Mouse (Mus musculus) lung, embryonic 16.5 days (tissue): Measurements from ENCODE around the gene Kpna2. TPM values are rescaled to one million over a fixed set of nuclear protein-coding genes. Genes with fewer than 3 reads are reported as not detected.

Experiments used
- ATAC-seq: fragments of 200-750 bp; cut with Nextera tagmentation; 2 replicates; pipeline ENCODE4 v1.8.0; 2017; ENCODE audit warnings: low read depth, mild to moderate bottlenecking, moderate library complexity
- H3K27ac ChIP-seq: fragments of 300-500 bp; sonication (generic); 2 replicates; pipeline ENCODE4 v1.5.1; 2014; ENCODE audit warnings: mild to moderate bottlenecking, control low read depth, low read length
- H3K27me3 ChIP-seq: fragments of 300-500 bp; sonication (generic); 2 replicates; pipeline ENCODE4 v1.6.1; 2014; ENCODE audit warnings: low read depth, low read length, mixed read lengths; ENCODE audit not compliant: control insufficient read depth, insufficient read depth
- H3K36me3 ChIP-seq: fragments of 300-500 bp; sonication (generic); 2 replicates; pipeline ENCODE4 v1.6.1; 2014; ENCODE audit warnings: low read length; ENCODE audit not compliant: control insufficient read depth, insufficient read depth
- H3K4me1 ChIP-seq: fragments of 300-500 bp; sonication (generic); replicated peaks from 2 replicates; pipeline ENCODE4 v1.6.1; 2014; ENCODE audit warnings: low read length, mixed read lengths; ENCODE audit not compliant: control insufficient read depth, insufficient read depth
- H3K4me2 ChIP-seq: fragments of 300-500 bp; sonication (generic); 2 replicates; pipeline ENCODE4 v1.6.1; 2014; ENCODE audit warnings: low read depth, low read length, control low read depth
- H3K4me3 ChIP-seq: fragments of 300-500 bp; sonication (generic); 2 replicates; pipeline ENCODE4 v1.5.1; 2014; ENCODE audit warnings: mild to moderate bottlenecking, low read length, control low read depth
- H3K9ac ChIP-seq: fragments of 300-500 bp; sonication (generic); 2 replicates; pipeline ENCODE4 v1.6.1; 2014; ENCODE audit warnings: low read length, control low read depth
- H3K9me3 ChIP-seq: fragments of 300-500 bp; sonication (generic); 2 replicates; pipeline ENCODE4 v1.6.1; 2016; ENCODE audit warnings: low read length; ENCODE audit not compliant: control insufficient read depth
- WGBS: fragments of 180-500 bp; shearing (Covaris S2); extraction: QIAGEN DNeasy Blood & Tissue Kit; methylation state at CpG from one replicate; pipeline ENCODE4 v1.1.7; 2014; 5-methylcytosine and 5-hydroxymethylcytosine counted together
- polyA plus RNA-seq: library from polyadenylated mRNA; unstranded; fragments of >200 nt; fragmentation: Nextera tagmentation; extraction: Ambion mirVana; gene quantifications from 2 replicates; pipeline ENCODE4 v1.2.1, GENCODE M21; 2015

Kpna2 gene
- polyA plus RNA-seq, 1 experiment from 2014 or later = 492 TPM

DNA sequence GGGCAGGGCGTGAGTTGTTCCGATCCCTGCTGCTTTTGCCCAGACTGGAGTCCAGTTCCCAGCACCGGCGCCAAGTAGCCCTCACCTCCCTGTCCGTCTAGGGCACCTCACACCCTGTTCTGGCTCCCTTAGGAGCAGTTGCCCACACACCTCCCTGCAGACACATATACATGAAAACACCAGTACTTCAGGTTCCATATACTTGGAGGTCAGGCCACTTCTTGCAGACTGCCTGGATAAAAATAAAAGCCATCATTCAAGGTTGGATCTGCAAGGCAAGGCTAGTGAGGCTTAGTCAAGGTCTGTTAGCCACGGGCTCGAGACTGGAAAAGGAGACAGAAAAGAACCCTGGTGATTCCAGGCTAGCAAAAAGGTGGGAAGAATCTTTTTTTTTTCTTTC lies 32.3 kb upstream of the Kpna2 start:
- H3K4me1 ChIP-seq = peaks cover 4% of the 10 kb centered on the region; the same call in 1 of the 2 replicates
- WGBS = 55% methylated on average over 7 of the region's 7 CpGs
- H3K27ac ChIP-seq = no peak overlapping the region
- H3K9me3 ChIP-seq = no peaks in the 10 kb centered on the region
- no peak for ATAC-seq
- no peak overlapping the region for H3K4me3 ChIP-seq
- no peak overlapping the region for H3K4me2 ChIP-seq
- no peaks in the 10 kb centered on the region for H3K27me3 ChIP-seq
- no peak overlapping the region for H3K9ac ChIP-seq
- H3K36me3 ChIP-seq = no peaks in the 10 kb centered on the region; the same call in 1 of the 2 replicates

DNA sequence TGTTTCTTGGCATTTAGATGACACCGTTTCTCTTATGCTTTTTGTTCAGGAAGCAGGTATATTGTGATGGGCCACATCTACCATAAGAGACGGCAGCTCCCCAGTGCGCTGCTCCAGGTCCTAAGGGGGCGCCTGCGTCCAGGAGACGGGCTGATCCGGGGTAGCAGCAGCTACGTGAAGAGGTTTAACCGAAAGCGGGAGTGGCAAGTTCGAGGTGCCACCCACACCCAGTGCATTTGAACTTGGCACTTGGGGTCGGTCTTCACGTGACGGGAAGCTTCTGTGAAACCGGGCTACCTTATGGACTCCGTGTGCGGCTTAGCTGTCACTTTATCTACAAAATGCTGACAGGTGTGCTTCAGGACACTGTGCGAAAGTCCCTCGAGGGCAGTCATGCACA lies 30.2 kb upstream of the Kpna2 start:
- 41% methylated on average over 19 of the region's 19 CpGs for WGBS
- H3K9me3 ChIP-seq = no peaks in the 10 kb centered on the region
- H3K9ac ChIP-seq = no peak overlapping the region
- ATAC-seq = no peak
- H3K4me2 ChIP-seq = no peak overlapping the region
- peaks cover 13% of the 10 kb centered on the region for H3K4me1 ChIP-seq
- no peak overlapping the region for H3K4me3 ChIP-seq
- no peaks in the 10 kb centered on the region for H3K27me3 ChIP-seq
- H3K27ac ChIP-seq = no peak overlapping the region
- no peaks in the 10 kb centered on the region; the same call in 1 of the 2 replicates for H3K36me3 ChIP-seq

DNA sequence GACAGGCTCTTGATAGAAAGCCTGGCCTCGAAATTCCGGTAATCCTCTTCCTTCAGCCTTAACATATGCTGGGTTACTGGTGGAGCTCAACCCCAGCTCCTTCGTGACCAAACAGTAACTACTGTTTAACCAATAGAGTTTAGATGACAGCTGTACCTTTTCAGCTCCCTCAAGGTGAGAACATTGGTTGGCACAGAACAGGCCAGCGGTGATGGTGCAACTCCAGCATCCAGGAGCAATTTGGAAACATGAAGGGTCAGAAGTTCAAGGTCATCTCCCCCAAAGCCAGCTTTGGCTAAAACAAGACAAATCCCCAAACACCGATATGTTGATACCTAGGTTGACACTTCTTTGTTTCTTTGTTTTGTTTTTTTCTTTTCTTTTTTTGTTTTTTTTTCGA lies 29.4 kb upstream of the Kpna2 start:
- H3K9me3 ChIP-seq = no peaks in the 10 kb centered on the region
- ATAC-seq = no peak
- peak overlapping the region; percentile 67 for H3K4me3 ChIP-seq
- peak overlapping the region; percentile 83 for H3K9ac ChIP-seq
- no peaks in the 10 kb centered on the region for H3K36me3 ChIP-seq
- WGBS = 66% methylated on average over 6 of the region's 6 CpGs
- H3K4me2 ChIP-seq = peak overlapping the region; percentile 82
- H3K4me1 ChIP-seq = peaks cover 18% of the 10 kb centered on the region
- H3K27me3 ChIP-seq = no peaks in the 10 kb centered on the region
- peak overlapping the region; percentile 92; the same call in 1 of the 2 replicates for H3K27ac ChIP-seq

DNA sequence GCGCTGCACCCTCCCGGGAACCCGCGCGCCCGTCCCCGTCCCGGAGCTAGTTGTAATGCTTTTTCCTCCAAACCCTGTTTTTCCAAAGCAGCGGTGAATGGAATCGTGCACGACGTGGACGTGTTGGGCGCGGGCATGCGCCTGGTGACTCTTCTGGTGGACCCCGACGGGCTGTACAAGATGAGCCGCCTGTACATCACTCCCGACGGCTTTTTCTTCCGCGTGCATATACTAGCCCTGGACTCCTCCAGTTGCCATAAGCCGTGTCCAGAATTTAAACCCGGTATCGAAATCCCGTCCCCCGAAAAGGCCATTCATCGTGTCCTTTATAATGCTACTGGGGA lies 28.9 kb upstream of the Kpna2 start:
- H3K9me3 ChIP-seq = no peaks in the 10 kb centered on the region
- H3K9ac ChIP-seq = peak overlapping the region; percentile 83
- H3K4me1 ChIP-seq = peaks cover 18% of the 10 kb centered on the region
- H3K27ac ChIP-seq = peak overlapping the region; percentile 92
- 2% methylated on average over 29 of the region's 29 CpGs for WGBS
- peak overlapping the region; percentile 82 for H3K4me2 ChIP-seq
- H3K4me3 ChIP-seq = peak overlapping the region; percentile 67
- no peaks in the 10 kb centered on the region for H3K36me3 ChIP-seq
- ATAC-seq = peak; percentile 37
- no peaks in the 10 kb centered on the region for H3K27me3 ChIP-seq

DNA sequence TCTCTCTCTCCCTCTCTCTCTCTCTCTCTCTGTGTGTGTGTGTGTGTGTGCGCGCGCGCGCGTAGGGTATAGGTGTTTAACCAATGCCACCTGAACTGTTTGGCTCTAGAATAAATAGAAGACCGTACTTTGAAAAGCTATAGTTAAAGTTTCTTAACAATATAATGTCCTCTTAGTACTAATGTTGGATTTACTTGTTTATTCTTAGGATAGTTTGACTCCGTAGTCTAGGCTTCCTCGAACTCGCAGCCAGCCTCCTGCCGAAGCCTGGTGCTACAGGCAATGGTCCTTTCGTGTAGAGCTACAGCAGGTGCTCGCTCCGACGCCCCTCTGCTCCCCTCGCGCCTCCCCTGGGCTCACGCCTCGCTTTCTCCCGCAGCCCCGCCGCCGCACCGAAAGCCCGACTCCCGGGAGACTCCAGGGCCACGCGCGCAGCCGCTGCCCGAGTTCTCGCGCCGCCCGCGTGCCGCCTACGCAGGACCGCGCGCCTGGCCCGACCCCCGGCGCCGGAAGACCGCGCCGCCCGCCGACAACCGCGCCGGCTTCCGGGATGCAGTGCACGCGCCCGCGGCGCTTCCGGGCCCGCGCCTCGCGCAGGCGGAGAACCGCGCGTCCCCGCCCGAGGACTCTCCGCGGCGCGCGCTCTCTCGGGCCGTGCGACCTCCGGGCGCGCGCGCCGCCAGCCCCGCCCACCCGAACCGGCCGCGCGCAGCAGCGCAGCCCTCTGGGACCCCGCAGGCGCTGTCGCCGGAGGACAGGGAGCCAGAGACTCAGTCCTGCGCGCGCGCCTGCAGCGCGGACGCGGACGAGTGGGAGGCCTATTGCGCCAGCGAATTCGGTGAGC lies 28.3 kb upstream of the Kpna2 start:
- Histone ChIP-seq H3K27ac (peak overlapping the region; percentile 92), H3K36me3 (no peaks in the 10 kb centered on the region), H3K4me3 (peak overlapping the region; percentile 67), H3K4me2 (peak overlapping the region; percentile 82), H3K9me3 (no peaks in the 10 kb centered on the region), H3K4me1 (peaks cover 19% of the 10 kb centered on the region), H3K9ac (peak overlapping the region; percentile 83), H3K27me3 (no peaks in the 10 kb centered on the region)
- under 1% methylated on average over 76 of the region's 107 CpGs for WGBS
- peak; percentile 88 for ATAC-seq

DNA sequence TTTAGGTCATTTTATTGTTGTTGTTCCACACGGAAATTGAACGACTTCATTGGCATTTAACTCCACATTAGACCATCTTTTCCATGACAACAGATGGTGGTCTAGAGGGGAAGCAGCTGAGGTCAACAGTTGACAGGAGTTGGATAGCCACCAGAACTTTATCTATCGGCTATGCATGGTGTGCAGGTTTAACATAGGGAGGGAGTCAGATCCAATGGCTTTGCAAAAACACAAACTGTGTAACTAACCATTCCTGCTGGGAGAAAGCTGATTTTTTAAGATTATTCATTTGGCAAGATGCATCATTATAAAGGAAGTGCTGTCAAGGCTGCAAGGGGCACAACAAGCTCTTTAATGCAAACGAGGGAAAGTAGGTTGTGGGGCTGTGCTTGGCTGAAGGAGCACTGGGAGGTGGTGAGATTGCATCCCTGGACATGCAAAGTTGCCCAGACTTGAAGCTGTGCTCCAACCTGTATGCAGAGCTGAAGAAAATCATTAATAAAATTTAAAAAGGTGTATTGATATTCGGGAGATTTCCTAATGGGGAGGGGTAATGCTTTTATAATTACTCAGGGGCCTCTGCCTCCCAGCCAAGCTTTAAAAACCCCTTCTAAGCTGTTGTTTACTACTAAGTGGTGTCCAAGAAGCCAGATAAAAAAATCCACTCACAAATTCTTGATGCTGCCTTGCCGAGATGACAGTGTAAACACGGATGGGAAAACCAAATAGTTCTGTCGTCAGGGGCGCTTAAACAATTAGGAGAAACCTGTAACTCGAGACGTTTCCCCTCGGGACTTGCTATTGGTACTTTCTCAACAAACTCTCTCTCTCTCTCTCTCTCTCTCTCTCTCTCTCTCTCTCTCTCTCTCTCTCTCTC lies 27.5 kb upstream of the Kpna2 start:
- no peak for ATAC-seq
- Histone ChIP-seq H3K27me3 (no peaks in the 10 kb centered on the region), H3K27ac (peak overlapping the region; percentile 92), H3K36me3 (no peaks in the 10 kb centered on the region), H3K9ac (peak overlapping the region; percentile 69), H3K4me2 (peak overlapping the region; percentile 82), H3K4me1 (peaks cover 22% of the 10 kb centered on the region), H3K9me3 (no peaks in the 10 kb centered on the region), H3K4me3 (peak overlapping the region; percentile 67)
- WGBS = 4% methylated on average over 12 of the region's 12 CpGs

DNA sequence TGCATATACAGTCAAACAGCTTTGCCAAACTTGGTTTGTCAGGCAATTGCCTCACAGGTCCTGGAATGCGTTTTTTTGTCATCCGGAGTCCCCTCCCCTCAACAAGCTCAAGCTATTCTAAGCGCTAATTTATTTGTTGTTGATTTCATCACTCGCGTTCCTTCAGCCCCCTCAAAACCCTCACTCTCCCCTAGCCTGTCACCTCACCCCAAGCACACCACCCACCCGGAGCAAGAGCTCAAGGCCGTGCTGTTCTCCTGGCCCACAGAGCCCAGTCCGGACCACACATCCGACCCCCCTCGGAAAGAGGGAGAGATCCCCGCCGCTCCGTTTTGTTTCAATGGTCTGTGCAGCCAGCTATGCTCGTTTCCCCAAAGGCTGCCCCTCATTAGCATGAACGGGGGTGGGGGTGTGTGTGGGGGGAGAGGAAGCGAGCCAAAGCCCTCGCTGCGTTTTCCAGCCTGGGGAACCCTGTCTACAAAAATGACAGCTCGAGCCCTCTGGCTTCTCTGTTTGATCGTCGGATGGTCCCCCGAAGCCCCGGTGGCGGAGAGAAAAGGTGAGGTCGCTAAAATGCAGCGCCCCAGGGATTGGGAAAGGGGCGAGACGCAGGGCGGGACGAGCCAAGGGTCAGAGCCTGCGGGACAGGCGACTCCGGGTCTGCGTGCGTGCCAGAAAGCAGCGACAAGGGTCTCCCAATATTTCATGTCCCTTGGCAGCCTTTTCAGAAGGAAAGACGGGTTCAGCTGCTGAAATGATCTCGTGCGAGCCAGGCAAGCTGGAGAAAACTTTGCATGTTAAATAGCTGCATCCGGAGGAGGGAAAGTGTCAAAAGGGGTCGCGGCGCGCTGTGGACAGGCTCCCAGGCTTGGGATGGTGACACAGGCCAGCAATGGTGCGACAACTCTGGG lies 26.3 kb upstream of the Kpna2 start, which contains the start of gene 1810010H24Rik:
TSS of gene 1810010H24Rik (plus strand) at position 271 of the 911 bp plus-strand sequence.
- no peaks in the 10 kb centered on the region for H3K36me3 ChIP-seq
- H3K27ac ChIP-seq = peak within 1 kb of the TSS; percentile 92
- WGBS = under 1% methylated on average over 45 of the region's 45 CpGs
- H3K27me3 ChIP-seq = no peaks in the 10 kb centered on the region
- peaks cover 22% of the 10 kb centered on the region for H3K4me1 ChIP-seq
- ATAC-seq = peak; percentile 47
- H3K9me3 ChIP-seq = no peaks in the 10 kb centered on the region
- peak within 1 kb of the TSS; percentile 69 for H3K9ac ChIP-seq
- peak within 1 kb of the TSS; percentile 67 for H3K4me3 ChIP-seq
- peak within 1 kb of the TSS; percentile 82 for H3K4me2 ChIP-seq

DNA sequence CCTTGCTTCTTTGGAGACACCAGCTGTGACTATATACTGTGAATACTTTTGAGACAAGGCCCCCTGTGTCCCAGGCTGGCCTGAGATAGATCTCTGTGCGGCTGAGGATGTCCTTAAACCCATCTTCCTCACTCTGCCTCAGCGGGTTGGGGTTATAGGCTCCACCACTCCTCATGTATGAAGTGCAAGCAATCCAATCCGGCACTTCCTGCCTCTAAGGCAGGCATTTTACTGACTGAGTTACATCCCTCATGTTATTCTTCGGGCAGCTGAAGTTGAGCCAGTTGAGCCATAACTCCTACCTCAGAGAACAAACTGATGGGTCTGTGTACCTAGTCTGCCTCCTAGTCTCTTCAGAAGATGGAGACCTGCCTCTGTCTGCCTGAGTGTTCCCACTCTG lies 25.1 kb upstream of the Kpna2 start:
- no peak for ATAC-seq
- Histone ChIP-seq H3K27me3 (no peaks in the 10 kb centered on the region), H3K4me3 (no peak overlapping the region), H3K36me3 (no peaks in the 10 kb centered on the region), H3K9ac (peak overlapping the region; percentile 25; the same call in 1 of the 2 replicates), H3K9me3 (no peaks in the 10 kb centered on the region), H3K4me2 (no peak overlapping the region), H3K4me1 (peaks cover 22% of the 10 kb centered on the region), H3K27ac (peak overlapping the region; percentile 74)
- 41% methylated on average over 4 of the region's 4 CpGs for WGBS
